In the genomic region with DNA sequence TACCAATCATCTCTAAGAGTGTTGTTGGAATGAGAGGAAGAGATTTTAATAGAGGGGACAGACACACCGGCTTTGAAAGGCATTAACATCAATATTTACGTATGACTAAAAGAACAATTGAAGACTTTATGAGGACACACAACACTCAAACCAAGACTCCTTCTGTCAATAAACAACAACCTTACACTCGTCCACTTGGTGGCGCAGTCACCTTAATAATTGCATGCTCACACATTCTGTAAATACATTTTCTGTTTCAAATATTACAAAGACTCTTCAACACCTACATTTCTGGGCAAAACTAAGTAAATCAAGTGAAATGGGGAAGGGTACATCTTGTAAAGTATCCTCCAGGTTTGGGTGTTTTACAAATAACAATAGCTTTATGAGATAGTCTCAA, we compare ENCODE assay signal across 10 mouse cellular contexts. TPM values are rescaled to one million over a fixed set of nuclear protein-coding genes. Genes with fewer than 3 reads are reported as not detected.
DNase-seq lines count a peak whose midpoint lies in the region; ATAC-seq and TF ChIP-seq lines count a peak whose summit lies in the region.
"Had no signal": no experiment of that assay in that cellular context is flagged by ENCODE, and none has a peak within 500 bp of the region (broad histone marks: within the 10 kb centered on the region; RNA-seq: fewer than 3 reads in every experiment).

No protein-coding gene starts in this region.

- peak; percentile 47; the same call in 1 of the 2 replicates for ATAC-seq in hindbrain, embryonic 11.5 days (ENCODE audit: low FRiP score)
- no peak for ATAC-seq in hindbrain, embryonic 12.5 days (ENCODE audit: low FRiP score)
- ATAC-seq in forebrain, embryonic 14.5 days: peak; percentile 60; the same call in 1 of the 2 replicates

- H3K9ac ChIP-seq in hindbrain, embryonic 11.5 days (ENCODE audit: low read depth, low read length): no peak overlapping the region
- no peak overlapping the region for H3K9ac ChIP-seq in hindbrain, embryonic 12.5 days
- H3K9ac ChIP-seq in CH12.LX (ENCODE audit: insufficient read depth, low read depth): no peak overlapping the region
- H3K9ac ChIP-seq in forebrain, embryonic 14.5 days (ENCODE audit: low read length): no peak overlapping the region
- H3K9ac ChIP-seq: embryonic facial prominence, embryonic 15.5 days had no signal

- H3K27me3 ChIP-seq in hindbrain, embryonic 11.5 days (ENCODE audit: control insufficient read depth, insufficient read depth, low read length): no peaks in the 10 kb centered on the region
- H3K27me3 ChIP-seq in hindbrain, embryonic 12.5 days: no peaks in the 10 kb centered on the region
- H3K27me3 ChIP-seq in CH12.LX (replicated peaks): no peaks in the 10 kb centered on the region
- no peaks in the 10 kb centered on the region for H3K27me3 ChIP-seq in forebrain, embryonic 14.5 days (replicated peaks; ENCODE audit: control insufficient read depth, insufficient read depth, low read length)
- H3K27me3 ChIP-seq: embryonic facial prominence, embryonic 15.5 days; megakaryocyte, embryonic 14.5 days had no signal

- TF ChIP-seq RAD21 in CH12.LX (IDR thresholded peaks at IDR 0.05; ENCODE audit: low read depth, low read length): peak; percentile 90

- H3K4me1 ChIP-seq in hindbrain, embryonic 11.5 days (replicated peaks; ENCODE audit: control insufficient read depth, insufficient read depth, low read length): no peaks in the 10 kb centered on the region
- no peaks in the 10 kb centered on the region for H3K4me1 ChIP-seq in hindbrain, embryonic 12.5 days
- peaks cover 0 to 8% of the 10 kb centered on the region in 2 experiments; a peak in 1 of 4 replicates for H3K4me1 ChIP-seq in CH12.LX (ENCODE audit: control insufficient read depth in 1 of 2, insufficient read depth in 2 of 2)
- H3K4me1 ChIP-seq in forebrain, embryonic 14.5 days (ENCODE audit: control insufficient read depth, insufficient read depth, low read length): no peaks in the 10 kb centered on the region
- H3K4me1 ChIP-seq: embryonic facial prominence, embryonic 15.5 days had no signal

- H3K4me2 ChIP-seq in hindbrain, embryonic 11.5 days (replicated peaks; ENCODE audit: low read depth, low read length): no peak overlapping the region
- no peak overlapping the region for H3K4me2 ChIP-seq in hindbrain, embryonic 12.5 days (replicated peaks)
- no peak overlapping the region for H3K4me2 ChIP-seq in CH12.LX (ENCODE audit: insufficient read depth, low read depth, poor library complexity, severe bottlenecking)
- H3K4me2 ChIP-seq in forebrain, embryonic 14.5 days (ENCODE audit: low read length): no peak overlapping the region
- H3K4me2 ChIP-seq: embryonic facial prominence, embryonic 15.5 days had no signal

- no peak overlapping the region for H3K4me3 ChIP-seq in hindbrain, embryonic 11.5 days (ENCODE audit: low read depth, low read length)
- H3K4me3 ChIP-seq in hindbrain, embryonic 12.5 days: no peak overlapping the region
- H3K4me3 ChIP-seq in CH12.LX (replicated peaks in 1 of 3; ENCODE audit: low read depth in 2 of 3, low read length in 2 of 3, poor library complexity in 1 of 3): no peak overlapping the region
- H3K4me3 ChIP-seq in forebrain, embryonic 14.5 days (ENCODE audit: low read depth, low read length): no peak overlapping the region
- H3K4me3 ChIP-seq: embryonic facial prominence, embryonic 15.5 days; megakaryocyte, embryonic 14.5 days had no signal

- WGBS in hindbrain, embryonic 11.5 days: 24% methylated on average over 4 of the region's 4 CpGs
- 28% methylated on average over 4 of the region's 4 CpGs for WGBS in hindbrain, embryonic 12.5 days
- 31% methylated on average over 4 of the region's 4 CpGs for WGBS in forebrain, embryonic 14.5 days

- no peaks in the 10 kb centered on the region for H3K36me3 ChIP-seq in hindbrain, embryonic 11.5 days (ENCODE audit: control insufficient read depth, insufficient read depth, low read length)
- H3K36me3 ChIP-seq in hindbrain, embryonic 12.5 days: no peaks in the 10 kb centered on the region
- H3K36me3 ChIP-seq in CH12.LX (replicated peaks in 1 of 2; ENCODE audit: control insufficient read depth in 1 of 2, insufficient read depth in 1 of 2, low read length in 1 of 2): no peaks in the 10 kb centered on the region
- H3K36me3 ChIP-seq in forebrain, embryonic 14.5 days (ENCODE audit: control insufficient read depth, insufficient read depth, low read length): no peaks in the 10 kb centered on the region
- H3K36me3 ChIP-seq: embryonic facial prominence, embryonic 15.5 days had no signal

- TF ChIP-seq EP300 in CH12.LX (IDR thresholded peaks at IDR 0.05; ENCODE audit: low read length): no peak

- H3K9me3 ChIP-seq in hindbrain, embryonic 11.5 days (ENCODE audit: control insufficient read depth, low read length): no peaks in the 10 kb centered on the region
- H3K9me3 ChIP-seq in hindbrain, embryonic 12.5 days (replicated peaks): no peaks in the 10 kb centered on the region
- H3K9me3 ChIP-seq in CH12.LX (replicated peaks; ENCODE audit: low read length): no peaks in the 10 kb centered on the region
- no peaks in the 10 kb centered on the region for H3K9me3 ChIP-seq in forebrain, embryonic 14.5 days (replicated peaks; ENCODE audit: control insufficient read depth, low read length)
- H3K9me3 ChIP-seq: embryonic facial prominence, embryonic 15.5 days; megakaryocyte, embryonic 14.5 days had no signal

- H3K79me2 ChIP-seq in CH12.LX (replicated peaks; ENCODE audit: control insufficient read depth, extremely low read depth, insufficient read depth, poor library complexity, severe bottlenecking): no peaks in the 10 kb centered on the region

- dilution Hi-C loops in CH12.LX (cut with MboI; ENCODE audit: extremely low pct_ligation_motif_present, extremely low pct_unique_long_range_greater_than_20kb, low sequenced_read_pairs): no loop called here

- peak; percentile 61 for DNase-seq in hindbrain, embryonic 11.5 days (ENCODE audit: low spot score)
- peak; percentile 61 for DNase-seq in CH12.LX (ENCODE audit: extremely low read depth)
- DNase-seq in brain, embryonic 18.5 days (ENCODE audit: low read depth, low spot score): peak; percentile 28
- peak; percentile 72 for DNase-seq in forebrain, embryonic 14.5 days (ENCODE audit: low spot score)
- DNase-seq in layer of hippocampus, adult 18-20 months (ENCODE audit: low spot score in 2 of 2): peak; percentile 39 to 80
- DNase-seq in lung, postnatal 36 days: peak; percentile 81
- peak; percentile 56 for DNase-seq in thymus, postnatal 0 days (ENCODE audit: low spot score)

- peak; percentile 28 to 85; a peak in 2 of 4 replicates for TF ChIP-seq CTCF in CH12.LX (conservative IDR thresholded peaks at IDR 0.05 in 1 of 2, IDR thresholded peaks at IDR 0.05 in 1 of 2; ENCODE audit: low read depth in 2 of 2, low read length in 2 of 2)

- in situ Hi-C loops in CH12.LX (cut with MboI; ENCODE audit: low pct_ligation_motif_present, low pct_unique_long_range_greater_than_20kb, low sequenced_read_pairs): loop anchor here (10.0 to 25.0 kb wide), 2 partner anchors 125 to 763 kb away; no protein-coding TSS in a partner anchor

- H3K27ac ChIP-seq in hindbrain, embryonic 11.5 days (ENCODE audit: low read depth, low read length): no peak overlapping the region
- no peak overlapping the region for H3K27ac ChIP-seq in hindbrain, embryonic 12.5 days
- no peak overlapping the region for H3K27ac ChIP-seq in CH12.LX (ENCODE audit: insufficient read depth, low read depth)
- H3K27ac ChIP-seq in forebrain, embryonic 14.5 days (ENCODE audit: low read depth, low read length): no peak overlapping the region
- H3K27ac ChIP-seq: embryonic facial prominence, embryonic 15.5 days had no signal

- no peak for TF ChIP-seq POLR2A in CH12.LX (IDR thresholded peaks at IDR 0.05; ENCODE audit: low read depth, low read length)

TF ChIP-seq in CH12.LX, 34 proteins besides CTCF, POLR2A, EP300 and RAD21:
- no peak for TF ChIP-seq MAX (IDR thresholded peaks at IDR 0.05; ENCODE audit: low read length)
- peak; percentile 56 for TF ChIP-seq ZC3H11A (IDR thresholded peaks at IDR 0.05; ENCODE audit: low read depth, low read length)
- peak; percentile 77 for TF ChIP-seq SMC3 (IDR thresholded peaks at IDR 0.05; ENCODE audit: low read depth, low read length)
- no peak for TF ChIP-seq MYC (IDR thresholded peaks at IDR 0.05; ENCODE audit: low read depth, low read length)
- TF ChIP-seq MAFK (IDR thresholded peaks at IDR 0.05; ENCODE audit: insufficient replicate concordance, low read length): no peak
TF ChIP-seq in CH12.LX: peak in this region for 2.

RNA-seq across cellular contexts. Expression of a gene that starts 4.4 kb away (rescaled TPM):
- not detected in 2 replicates for polyA plus RNA-seq in hindbrain, embryonic 11.5 days (2014; fragmentation: Nextera tagmentation; extraction: Ambion mirVana)
- polyA plus RNA-seq in hindbrain, embryonic 12.5 days (2016; fragmentation: Nextera tagmentation; extraction: Ambion mirVana): not detected in 2 replicates
- not detected in 2 replicates for total RNA-seq in CH12.LX (2012; rRNA removed)
- total RNA-seq in CH12.LX (2014; rRNA removed): 0.11 TPM in 1 of 2 replicates, not detected in the other
- polyA plus RNA-seq in CH12.LX (2012; ENCODE audit: insufficient read length, low read depth): not detected in 2 replicates
- polyA plus RNA-seq in forebrain, embryonic 14.5 days (2014; fragmentation: Nextera tagmentation; extraction: Ambion mirVana): not detected in 2 replicates
- not detected for total RNA-seq in layer of hippocampus, adult 18-20 months (2021)
- 0.08 TPM in 1 of 2 replicates, not detected in the other for polyA plus RNA-seq in thymus, postnatal 0 days (2015; fragmentation: Nextera tagmentation; extraction: Ambion mirVana)
- polyA plus RNA-seq: embryonic facial prominence, embryonic 15.5 days had no signal

Comparison
In these comparisons a context has a peak if more than half of its experiments do, and no peak if none do; other contexts are left out.
1. DNase-seq: peak in every context shown above with its lines; median percentile 81 in lung, postnatal 36 days; 72 in forebrain, embryonic 14.5 days; 61 in hindbrain, embryonic 11.5 days; 61 in CH12.LX; 60 in layer of hippocampus, adult 18-20 months; 56 in thymus, postnatal 0 days; 28 in brain, embryonic 18.5 days.